Mouse (Mus musculus) heart, adult 2 months (tissue): ENCODE measurements around the gene Tex44. TPM values are rescaled to one million over a fixed set of nuclear protein-coding genes. Genes with fewer than 3 reads are reported as not detected.

ENCODE experiments used
- DNase-seq, 2 experiments: peaks; one replicate each; pipeline ENCODE4 v3.0.0; 2021
- H3K27ac ChIP-seq: fragments of 200-600 bp; 2 replicates; pipeline ENCODE4 v1.8.1; 2022
- H3K27me3 ChIP-seq: fragments of 200-500 bp; 2 replicates; pipeline ENCODE4 v1.6.1; 2012; ENCODE audit warnings: mild to moderate bottlenecking, low read length, inconsistent platforms, mixed read lengths; ENCODE audit not compliant: control insufficient read depth, insufficient read depth
- H3K36me3 ChIP-seq: fragments of 200-500 bp; 2 replicates; pipeline ENCODE4 v1.6.1; 2012; ENCODE audit warnings: low read length, inconsistent platforms; ENCODE audit not compliant: control insufficient read depth, insufficient read depth
- H3K4me1 ChIP-seq: fragments of 200-500 bp; 2 replicates; pipeline ENCODE4 v1.6.1; 2011; ENCODE audit warnings: low read length; ENCODE audit not compliant: control insufficient read depth, insufficient read depth
- H3K4me3 ChIP-seq: fragments of 200-600 bp; 2 replicates; pipeline ENCODE4 v1.8.1; 2022
- H3K79me2 ChIP-seq: fragments of 200-500 bp; replicated peaks from 2 replicates; pipeline ENCODE4 v1.6.1; 2012; ENCODE audit warnings: mild to moderate bottlenecking, inconsistent platforms, low read length, moderate library complexity, mixed read lengths; ENCODE audit not compliant: control insufficient read depth, insufficient read depth
- H3K9ac ChIP-seq: fragments of 200-500 bp; 2 replicates; pipeline ENCODE4 v1.6.1; 2012; ENCODE audit warnings: low read depth, mild to moderate bottlenecking, control low read depth, inconsistent platforms, low read length, mixed read lengths
- CTCF ChIP-seq: fragments of 200-600 bp; IDR thresholded peaks from 2 replicates; pipeline ENCODE4 v1.8.1; 2022; ENCODE audit warnings: antibody characterized with exemption, mild to moderate bottlenecking, moderate library complexity
- EP300 ChIP-seq: fragments of 200-500 bp; IDR thresholded peaks from 2 replicates; pipeline ENCODE4 v1.6.1; 2011; ENCODE audit warnings: low read depth, low read length, control low read depth; ENCODE audit not compliant: insufficient read depth
- POLR2A ChIP-seq: fragments of 200-500 bp; IDR thresholded peaks from 2 replicates; pipeline ENCODE4 v1.6.1; 2011; ENCODE audit warnings: mild to moderate bottlenecking, low read depth, low read length, control low read depth; ENCODE audit not compliant: insufficient read depth
- WGBS: fragments of 180-500 bp; shearing (Covaris S2); methylation state at CpG from one replicate; pipeline ENCODE4 v1.1.7; 2018; 5-methylcytosine and 5-hydroxymethylcytosine counted together
- intact Hi-C: fragments of 180-260 bp; cut with DNase I; formaldehyde crosslinking; loops from one replicate; pipeline ENCODE4 v1.15.1; 2025
- polyA plus RNA-seq: library from polyadenylated mRNA; depleted of rRNA; stranded (reverse); fragments of >200 nt; gene quantifications from 2 replicates; pipeline ENCODE4 v1.2.3, GENCODE M21; 2012
- total RNA-seq, 2 experiments: library from RNA; stranded (reverse); gene quantifications; 2 replicates each; pipeline ENCODE4 v1.2.3; 2021

Tex44 gene
- total and polyA plus RNA-seq, 3 experiments = 0.18 TPM; not detected in 2

GRCm38 (mm10) chr1:86399322-86399721 is 26.8 kb upstream of the Tex44 start:
- no peak for DNase-seq
- Histone ChIP-seq H3K27ac (no peak overlapping the region), H3K79me2 (no peaks in the 10 kb centered on the region), H3K27me3 (no peaks in the 10 kb centered on the region), H3K36me3 (no peaks in the 10 kb centered on the region), H3K9ac (no peak overlapping the region), H3K4me1 (no peaks in the 10 kb centered on the region), H3K4me3 (no peak overlapping the region)
- TF ChIP-seq EP300 (no peak), POLR2A (no peak), CTCF (no peak)
- 59% methylated on average over 2 of the region's 3 CpGs for WGBS
- intact Hi-C loops = no loop called here

- no peaks in the 10 kb centered on the region for H3K27me3 ChIP-seq
- H3K9ac ChIP-seq = no peak overlapping the region
- 78% methylated on average over 8 of the region's 8 CpGs for WGBS
- H3K79me2 ChIP-seq = no peaks in the 10 kb centered on the region
- intact Hi-C loops = no loop called here
- no peak overlapping the region for H3K4me3 ChIP-seq
- H3K27ac ChIP-seq = no peak overlapping the region
- H3K36me3 ChIP-seq = no peaks in the 10 kb centered on the region
- H3K4me1 ChIP-seq = no peaks in the 10 kb centered on the region
- TF ChIP-seq CTCF (no peak), EP300 (no peak), POLR2A (no peak)
- DNase-seq = no peak
These were observed 25.9 kb upstream of the Tex44 start for GRCm38 (mm10) chr1:86400096-86400754.

DNA sequence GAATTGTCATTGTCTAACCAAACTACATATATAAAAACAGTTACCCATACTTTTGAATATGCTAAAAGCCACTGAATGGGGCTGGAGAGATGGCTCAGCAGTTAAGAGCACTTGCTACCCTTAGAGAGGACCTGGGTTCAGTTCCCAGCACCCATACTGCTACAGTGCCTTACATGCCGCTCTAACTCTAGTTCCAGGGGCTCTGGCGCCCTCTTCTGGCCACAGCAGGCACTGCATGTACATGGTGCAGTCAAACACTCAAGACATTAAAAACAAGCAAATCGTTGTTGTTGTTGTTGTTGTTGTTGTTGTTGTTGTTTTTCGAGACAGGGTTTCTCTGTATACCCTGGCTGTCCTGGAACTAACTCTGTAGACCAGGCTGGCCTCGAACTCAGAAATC is 21.3 kb upstream of the Tex44 start:
- Histone ChIP-seq H3K79me2 (no peaks in the 10 kb centered on the region), H3K27ac (no peak overlapping the region), H3K36me3 (no peaks in the 10 kb centered on the region), H3K4me3 (no peak overlapping the region), H3K9ac (no peak overlapping the region), H3K4me1 (peaks cover 5% of the 10 kb centered on the region; the same call in 1 of the 2 replicates), H3K27me3 (no peaks in the 10 kb centered on the region)
- intact Hi-C loops = no loop called here
- TF ChIP-seq CTCF (peak; percentile 64), POLR2A (no peak), EP300 (no peak)
- DNase-seq = no peak
- 53% methylated on average over 5 of the region's 5 CpGs for WGBS

DNA sequence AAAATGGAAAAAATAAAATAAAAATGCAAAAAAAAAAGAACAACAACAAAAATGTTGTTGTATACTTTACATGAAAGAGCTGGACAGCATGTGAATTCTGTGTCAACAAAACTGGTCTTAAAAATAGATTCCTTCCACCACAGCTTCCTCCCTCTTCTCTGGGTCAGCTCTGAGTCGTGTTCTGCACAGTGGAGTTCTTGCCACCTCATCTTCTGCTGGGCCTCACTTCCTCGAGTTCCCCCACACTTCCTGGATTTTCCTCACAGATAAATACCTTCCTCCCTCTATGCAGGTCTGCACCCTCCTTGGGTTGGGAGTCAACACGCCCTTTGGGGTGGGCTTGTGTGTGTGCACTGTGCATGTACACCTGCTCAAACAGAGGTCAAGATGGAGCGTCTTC is 19.8 kb upstream of the Tex44 start:
- DNase-seq = peak in 1 of 2 experiments; percentile 19
- intact Hi-C loops = no loop called here
- Histone ChIP-seq H3K4me3 (no peak overlapping the region), H3K27me3 (no peaks in the 10 kb centered on the region), H3K79me2 (no peaks in the 10 kb centered on the region), H3K36me3 (no peaks in the 10 kb centered on the region), H3K27ac (no peak overlapping the region; the same call in none of the 2 replicates), H3K9ac (no peak overlapping the region), H3K4me1 (peaks cover 5% of the 10 kb centered on the region; the same call in 1 of the 2 replicates)
- 49% methylated on average over 4 of the region's 4 CpGs for WGBS
- TF ChIP-seq POLR2A = no peak

DNA sequence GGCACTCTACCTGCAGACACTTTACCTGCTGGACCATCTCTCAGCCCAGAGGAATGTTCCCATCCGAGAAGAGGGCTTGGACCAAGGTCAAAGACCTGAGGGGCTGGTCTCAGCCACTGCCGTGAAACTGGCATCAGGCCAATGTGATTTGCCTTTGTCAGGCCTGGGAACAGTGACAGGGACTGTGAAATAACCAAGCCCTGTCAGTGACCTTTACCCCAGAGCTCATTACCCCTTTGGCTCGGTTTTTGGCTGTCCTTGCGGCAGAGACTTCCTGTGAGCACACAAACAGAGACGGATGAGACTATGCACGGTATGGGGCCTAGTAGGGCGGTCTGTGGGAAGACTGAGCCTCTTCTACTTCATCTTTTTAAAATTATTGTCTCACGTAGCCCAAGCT is 19.2 kb upstream of the Tex44 start:
- Histone ChIP-seq H3K27me3 (no peaks in the 10 kb centered on the region), H3K4me1 (peaks cover 5% of the 10 kb centered on the region; the same call in 1 of the 2 replicates), H3K9ac (no peak overlapping the region), H3K27ac (peak overlapping the region; percentile 34; the same call in 1 of the 2 replicates), H3K36me3 (no peaks in the 10 kb centered on the region), H3K79me2 (no peaks in the 10 kb centered on the region), H3K4me3 (no peak overlapping the region)
- intact Hi-C loops = no loop called here
- 34% methylated on average over 8 of the region's 8 CpGs for WGBS
- no peak for TF ChIP-seq EP300
- DNase-seq = peak in 1 of 2 experiments; percentile 47

DNA sequence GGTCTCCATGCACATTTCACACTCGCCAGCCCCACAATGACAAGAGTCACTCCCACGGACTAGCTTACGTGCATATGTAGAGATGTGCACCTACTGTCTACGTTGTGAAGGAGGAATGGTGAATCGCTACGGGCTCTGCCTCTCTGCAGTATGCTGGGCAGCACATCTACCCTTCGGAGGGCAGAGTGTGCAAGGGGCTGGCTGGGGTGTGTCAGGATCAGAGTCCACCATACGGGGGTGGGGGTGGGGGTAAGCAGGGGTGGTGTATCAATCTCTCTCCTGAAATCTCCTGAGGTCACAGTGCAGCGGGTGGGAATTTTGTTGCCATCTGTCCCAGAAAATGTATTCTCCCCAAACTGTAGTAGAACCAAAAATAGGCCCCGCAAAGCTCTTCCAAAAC is 17.6 kb upstream of the Tex44 start:
- no peak for DNase-seq
- H3K27ac ChIP-seq = no peak overlapping the region
- H3K36me3 ChIP-seq = no peaks in the 10 kb centered on the region
- intact Hi-C loops = no loop called here
- no peaks in the 10 kb centered on the region for H3K79me2 ChIP-seq
- H3K4me3 ChIP-seq = no peak overlapping the region
- H3K4me1 ChIP-seq = peaks cover 5% of the 10 kb centered on the region; the same call in 1 of the 2 replicates
- WGBS = 86% methylated on average over 10 of the region's 10 CpGs
- no peak overlapping the region for H3K9ac ChIP-seq
- no peaks in the 10 kb centered on the region for H3K27me3 ChIP-seq
- TF ChIP-seq POLR2A (no peak), EP300 (no peak), CTCF (no peak)
